Mouse (Mus musculus): ENCODE measurements around the gene Tsr3. TPM values are rescaled to one million over a fixed set of nuclear protein-coding genes. Genes with fewer than 3 reads are reported as not detected.

Gene Tsr3
- polyA plus RNA-seq, 1 experiment from 2014 or later, result 19.7 TPM

- Histone ChIP-seq H3K36me3 (replicated peaks; ENCODE audit: insufficient read depth, low read length) (0 out of 2 replicates have a peak, but pooled peaks cover 3% of the 10 kb centered on the region), H3K4me1 (ENCODE audit: insufficient read depth) (peaks cover 10% of the 10 kb centered on the region), H3K4me2 (ENCODE audit: low read depth, low read length) (no peak overlapping the region), H3K9me3 (ENCODE audit: low read length) (no peaks in the 10 kb centered on the region), H3K4me3 (ENCODE audit: low read depth, low read length) (no peak overlapping the region), H3K27me3 (ENCODE audit: insufficient read depth, low read length) (peaks cover 37% of the 10 kb centered on the region), H3K27ac (ENCODE audit: low read depth) (no peak overlapping the region), H3K9ac (replicated peaks) (no peak overlapping the region)
- TF ChIP-seq CTCF (IDR thresholded peaks at IDR 0.05; ENCODE audit: low read depth), result no peak
- no peak for TF ChIP-seq EP300 (IDR thresholded peaks at IDR 0.05; ENCODE audit: low read depth)
- DNase-seq (no peak), ATAC-seq (no peak)
- WGBS (ENCODE audit: insufficient replicate concordance), result 38% methylated on average over 10 of the region's 10 CpGs
Measured at GRCm38 (mm10) chr17:25253760-25254159, 13.8 kb downstream of the Tsr3 start.

GRCm38 (mm10) chr17:25255110-25255509 lies 15.1 kb downstream of the Tsr3 start:
- Histone ChIP-seq H3K27ac (ENCODE audit: low read depth) (no peak overlapping the region), H3K4me3 (ENCODE audit: low read depth, low read length) (no peak overlapping the region), H3K27me3 (ENCODE audit: insufficient read depth, low read length) (peaks cover 37% of the 10 kb centered on the region), H3K4me1 (ENCODE audit: insufficient read depth) (peaks cover 10% of the 10 kb centered on the region), H3K36me3 (replicated peaks; ENCODE audit: insufficient read depth, low read length) (peaks cover 10% of the 10 kb centered on the region), H3K4me2 (ENCODE audit: low read depth, low read length) (no peak overlapping the region), H3K9ac (replicated peaks) (no peak overlapping the region), H3K9me3 (ENCODE audit: low read length) (no peaks in the 10 kb centered on the region)
- WGBS (ENCODE audit: insufficient replicate concordance), result 63% methylated on average over 2 of the region's 2 CpGs
- TF ChIP-seq CTCF (IDR thresholded peaks at IDR 0.05; ENCODE audit: low read depth) (no peak), EP300 (IDR thresholded peaks at IDR 0.05; ENCODE audit: low read depth) (no peak)
- DNase-seq, result no peak
- ATAC-seq, result no peak

- Histone ChIP-seq H3K4me2 (ENCODE audit: low read depth, low read length) (peak within 1 kb of the TSS; percentile 61), H3K27me3 (ENCODE audit: insufficient read depth, low read length) (peaks cover 34% of the 10 kb centered on the region), H3K27ac (ENCODE audit: low read depth) (no peak within 1 kb of the TSS), H3K4me1 (ENCODE audit: insufficient read depth) (peaks cover 10% of the 10 kb centered on the region), H3K9ac (replicated peaks) (0 out of 2 replicates have a peak within 1 kb of the TSS, but pooled peaks have one; percentile 11), H3K9me3 (ENCODE audit: low read length) (no peaks in the 10 kb centered on the region), H3K36me3 (replicated peaks; ENCODE audit: insufficient read depth, low read length) (peaks cover 12% of the 10 kb centered on the region), H3K4me3 (ENCODE audit: low read depth, low read length) (peak within 1 kb of the TSS; percentile 33)
- 5% methylated on average over 24 of the region's 35 CpGs for WGBS (ENCODE audit: insufficient replicate concordance)
- TF ChIP-seq CTCF (IDR thresholded peaks at IDR 0.05; ENCODE audit: low read depth), result no peak
- ATAC-seq (no peak), DNase-seq (no peak)
Measured at GRCm38 (mm10) chr17:25256140-25256754, 16.3 kb downstream of the Tsr3 start, which contains the start of gene Baiap3. TSS of gene Baiap3 (minus strand) at chr17:25256364.

- DNase-seq, result no peak
- TF ChIP-seq CTCF (IDR thresholded peaks at IDR 0.05; ENCODE audit: low read depth) (no peak), EP300 (IDR thresholded peaks at IDR 0.05; ENCODE audit: low read depth) (no peak)
- Histone ChIP-seq H3K4me3 (ENCODE audit: low read depth, low read length) (no peak overlapping the region), H3K36me3 (replicated peaks; ENCODE audit: insufficient read depth, low read length) (peaks cover 18% of the 10 kb centered on the region), H3K9me3 (ENCODE audit: low read length) (no peaks in the 10 kb centered on the region), H3K27me3 (ENCODE audit: insufficient read depth, low read length) (peaks cover 34% of the 10 kb centered on the region), H3K9ac (replicated peaks) (no peak overlapping the region), H3K27ac (ENCODE audit: low read depth) (no peak overlapping the region), H3K4me2 (ENCODE audit: low read depth, low read length) (no peak overlapping the region), H3K4me1 (ENCODE audit: insufficient read depth) (peaks cover 10% of the 10 kb centered on the region)
- ATAC-seq, result no peak
- 42% methylated on average over 6 of the region's 6 CpGs for WGBS (ENCODE audit: insufficient replicate concordance)
Measured at GRCm38 (mm10) chr17:25257804-25258261, 17.9 kb downstream of the Tsr3 start.

GRCm38 (mm10) chr17:25264453-25264852 lies 24.5 kb downstream of the Tsr3 start:
- Histone ChIP-seq H3K4me1 (ENCODE audit: insufficient read depth) (peaks cover 1% of the 10 kb centered on the region; the same call in 1 of the 2 replicates), H3K9ac (replicated peaks) (no peak overlapping the region), H3K4me3 (ENCODE audit: low read depth, low read length) (no peak overlapping the region), H3K27ac (ENCODE audit: low read depth) (no peak overlapping the region), H3K36me3 (replicated peaks; ENCODE audit: insufficient read depth, low read length) (peaks cover 76% of the 10 kb centered on the region), H3K27me3 (ENCODE audit: insufficient read depth, low read length) (no peaks in the 10 kb centered on the region), H3K9me3 (ENCODE audit: low read length) (no peaks in the 10 kb centered on the region), H3K4me2 (ENCODE audit: low read depth, low read length) (no peak overlapping the region)
- ATAC-seq, result peak; percentile 38; the same call in 1 of the 2 replicates
- DNase-seq, result no peak
- TF ChIP-seq CTCF (IDR thresholded peaks at IDR 0.05; ENCODE audit: low read depth) (peak; percentile 45), EP300 (IDR thresholded peaks at IDR 0.05; ENCODE audit: low read depth) (no peak)
- 67% methylated on average over 3 of the region's 3 CpGs for WGBS (ENCODE audit: insufficient replicate concordance)

GRCm38 (mm10) chr17:25270795-25271335 lies 30.9 kb downstream of the Tsr3 start:
- no peaks in the 10 kb centered on the region for H3K27me3 ChIP-seq (ENCODE audit: insufficient read depth, low read length)
- peaks cover 37% of the 10 kb centered on the region for H3K36me3 ChIP-seq (replicated peaks; ENCODE audit: insufficient read depth, low read length)
- H3K9me3 ChIP-seq (ENCODE audit: low read length), result no peaks in the 10 kb centered on the region
- TF ChIP-seq CTCF (IDR thresholded peaks at IDR 0.05; ENCODE audit: low read depth) (no peak), EP300 (IDR thresholded peaks at IDR 0.05; ENCODE audit: low read depth) (no peak)
- 0 out of 2 replicates have a peak overlapping the region, but pooled peaks have one; percentile 31 for H3K9ac ChIP-seq (replicated peaks)
- DNase-seq, result no peak
- WGBS (ENCODE audit: insufficient replicate concordance), result 81% methylated on average over 2 of the region's 2 CpGs
- no peak for ATAC-seq
- H3K4me3 ChIP-seq (ENCODE audit: low read depth, low read length), result peak overlapping the region; percentile 83; the same call in 1 of the 2 replicates
- H3K4me2 ChIP-seq (ENCODE audit: low read depth, low read length), result peak overlapping the region; percentile 87; the same call in 1 of the 2 replicates
- H3K27ac ChIP-seq (ENCODE audit: low read depth), result no peak overlapping the region
- peaks cover 32% of the 10 kb centered on the region for H3K4me1 ChIP-seq (ENCODE audit: insufficient read depth)
